Mouse (Mus musculus): ENCODE data around the gene Kiz. TPM values are rescaled to one million over a fixed set of nuclear protein-coding genes. Genes with fewer than 3 reads are reported as not detected.

Gene Kiz
- polyA plus RNA-seq, 1 experiment from 2014 or later: 11.7 TPM

GRCm38 (mm10) chr2:146925296-146925695 is 69.6 kb downstream of the Kiz start:
- Histone ChIP-seq H3K9me3 (ENCODE audit: control insufficient read depth, low read length) (no peaks in the 10 kb centered on the region), H3K4me1 (replicated peaks; ENCODE audit: control insufficient read depth, insufficient read depth) (no peaks in the 10 kb centered on the region), H3K4me3 (ENCODE audit: low read depth, low read length) (no peak overlapping the region), H3K4me2 (replicated peaks; ENCODE audit: low read depth) (no peak overlapping the region), H3K36me3 (ENCODE audit: control insufficient read depth, insufficient read depth, low read length) (no peaks in the 10 kb centered on the region), H3K9ac (ENCODE audit: low read length) (no peak overlapping the region), H3K27me3 (ENCODE audit: control insufficient read depth, insufficient read depth, low read length) (no peaks in the 10 kb centered on the region), H3K27ac (replicated peaks) (no peak overlapping the region)
- WGBS: 89% methylated on average over 1 of the region's 1 CpGs
- no peak for ATAC-seq (ENCODE audit: low FRiP score, low TSS enrichment)
- TF ChIP-seq EP300 (optimal IDR thresholded peaks at IDR 0.05): no peak
- no peak for DNase-seq (ENCODE audit: low spot score)

GRCm38 (mm10) chr2:146925846-146926245 is 70.2 kb downstream of the Kiz start:
- DNase-seq (ENCODE audit: low spot score): no peak
- TF ChIP-seq EP300 (optimal IDR thresholded peaks at IDR 0.05) (no peak), CTCF (IDR thresholded peaks at IDR 0.05; ENCODE audit: low read depth) (no peak)
- H3K4me1 ChIP-seq (replicated peaks; ENCODE audit: control insufficient read depth, insufficient read depth): no peaks in the 10 kb centered on the region
- H3K36me3 ChIP-seq (ENCODE audit: control insufficient read depth, insufficient read depth, low read length): no peaks in the 10 kb centered on the region
- H3K27me3 ChIP-seq (ENCODE audit: control insufficient read depth, insufficient read depth, low read length): no peaks in the 10 kb centered on the region
- H3K9me3 ChIP-seq (ENCODE audit: control insufficient read depth, low read length): no peaks in the 10 kb centered on the region
- no peak overlapping the region for H3K4me3 ChIP-seq (ENCODE audit: low read depth, low read length)
- ATAC-seq (ENCODE audit: low FRiP score, low TSS enrichment): no peak
- H3K4me2 ChIP-seq (replicated peaks; ENCODE audit: low read depth): no peak overlapping the region
- WGBS: 71% methylated on average over 4 of the region's 4 CpGs
- no peak overlapping the region for H3K27ac ChIP-seq (replicated peaks)
- no peak overlapping the region for H3K9ac ChIP-seq (ENCODE audit: low read length)

- no peaks in the 10 kb centered on the region for H3K27me3 ChIP-seq (ENCODE audit: control insufficient read depth, insufficient read depth, low read length)
- ATAC-seq (ENCODE audit: low FRiP score, low TSS enrichment): no peak
- TF ChIP-seq CTCF (IDR thresholded peaks at IDR 0.05; ENCODE audit: low read depth) (no peak), EP300 (optimal IDR thresholded peaks at IDR 0.05) (no peak)
- no peaks in the 10 kb centered on the region for H3K36me3 ChIP-seq (ENCODE audit: control insufficient read depth, insufficient read depth, low read length)
- no peak for DNase-seq (ENCODE audit: low spot score)
- no peaks in the 10 kb centered on the region for H3K4me1 ChIP-seq (replicated peaks; ENCODE audit: control insufficient read depth, insufficient read depth)
- H3K9me3 ChIP-seq (ENCODE audit: control insufficient read depth, low read length): no peaks in the 10 kb centered on the region
- H3K27ac ChIP-seq (replicated peaks): no peak overlapping the region
- H3K4me2 ChIP-seq (replicated peaks; ENCODE audit: low read depth): no peak overlapping the region
- WGBS: 60% methylated on average over 8 of the region's 8 CpGs
- no peak overlapping the region for H3K4me3 ChIP-seq (ENCODE audit: low read depth, low read length)
- H3K9ac ChIP-seq (ENCODE audit: low read length): no peak overlapping the region
These were observed 92.6 kb downstream of the Kiz start for GRCm38 (mm10) chr2:146948223-146948776.

- DNase-seq (ENCODE audit: low spot score): no peak
- Histone ChIP-seq H3K4me2 (replicated peaks; ENCODE audit: low read depth) (no peak overlapping the region), H3K9me3 (ENCODE audit: control insufficient read depth, low read length) (no peaks in the 10 kb centered on the region), H3K9ac (ENCODE audit: low read length) (no peak overlapping the region), H3K27me3 (ENCODE audit: control insufficient read depth, insufficient read depth, low read length) (no peaks in the 10 kb centered on the region), H3K36me3 (ENCODE audit: control insufficient read depth, insufficient read depth, low read length) (no peaks in the 10 kb centered on the region), H3K4me3 (ENCODE audit: low read depth, low read length) (no peak overlapping the region), H3K4me1 (replicated peaks; ENCODE audit: control insufficient read depth, insufficient read depth) (no peaks in the 10 kb centered on the region), H3K27ac (replicated peaks) (no peak overlapping the region)
- TF ChIP-seq EP300 (optimal IDR thresholded peaks at IDR 0.05): no peak
- no peak for ATAC-seq (ENCODE audit: low FRiP score, low TSS enrichment)
- 66% methylated on average over 6 of the region's 6 CpGs for WGBS
These were observed 100.7 kb downstream of the Kiz start for GRCm38 (mm10) chr2:146956366-146956765.

GRCm38 (mm10) chr2:146958398-146958911 is 102.8 kb downstream of the Kiz start:
- H3K9ac ChIP-seq (ENCODE audit: low read length): no peak overlapping the region
- no peaks in the 10 kb centered on the region; the same call in 1 of the 2 replicates for H3K36me3 ChIP-seq (ENCODE audit: control insufficient read depth, insufficient read depth, low read length)
- H3K4me1 ChIP-seq (replicated peaks; ENCODE audit: control insufficient read depth, insufficient read depth): no peaks in the 10 kb centered on the region
- DNase-seq (ENCODE audit: low spot score): no peak
- H3K4me3 ChIP-seq (ENCODE audit: low read depth, low read length): peak overlapping the region; percentile 17; the same call in 1 of the 2 replicates
- WGBS: 26% methylated on average over 11 of the region's 11 CpGs
- H3K27ac ChIP-seq (replicated peaks): no peak overlapping the region
- no peaks in the 10 kb centered on the region for H3K27me3 ChIP-seq (ENCODE audit: control insufficient read depth, insufficient read depth, low read length)
- no peaks in the 10 kb centered on the region for H3K9me3 ChIP-seq (ENCODE audit: control insufficient read depth, low read length)
- TF ChIP-seq CTCF (IDR thresholded peaks at IDR 0.05; ENCODE audit: low read depth): 0 out of 2 replicates have a peak, but pooled peaks have one; percentile 4
- no peak for TF ChIP-seq EP300 (optimal IDR thresholded peaks at IDR 0.05)
- no peak for ATAC-seq (ENCODE audit: low FRiP score, low TSS enrichment)
- H3K4me2 ChIP-seq (replicated peaks; ENCODE audit: low read depth): peak overlapping the region; percentile 40

- ATAC-seq (ENCODE audit: low FRiP score, low TSS enrichment) (peak; percentile 74), DNase-seq (ENCODE audit: low spot score) (peak; percentile 81)
- TF ChIP-seq CTCF (IDR thresholded peaks at IDR 0.05; ENCODE audit: low read depth) (peak; percentile 75), EP300 (optimal IDR thresholded peaks at IDR 0.05) (no peak)
- no peaks in the 10 kb centered on the region; the same call in 1 of the 2 replicates for H3K36me3 ChIP-seq (ENCODE audit: control insufficient read depth, insufficient read depth, low read length)
- no peaks in the 10 kb centered on the region for H3K4me1 ChIP-seq (replicated peaks; ENCODE audit: control insufficient read depth, insufficient read depth)
- no peaks in the 10 kb centered on the region for H3K9me3 ChIP-seq (ENCODE audit: control insufficient read depth, low read length)
- no peak overlapping the region for H3K9ac ChIP-seq (ENCODE audit: low read length)
- 3% methylated on average over 21 of the region's 21 CpGs for WGBS
- H3K4me2 ChIP-seq (replicated peaks; ENCODE audit: low read depth): peak overlapping the region; percentile 40
- H3K4me3 ChIP-seq (ENCODE audit: low read depth, low read length): peak overlapping the region; percentile 17
- H3K27me3 ChIP-seq (ENCODE audit: control insufficient read depth, insufficient read depth, low read length): no peaks in the 10 kb centered on the region
- H3K27ac ChIP-seq (replicated peaks): no peak overlapping the region
These were observed 103.5 kb downstream of the Kiz start for GRCm38 (mm10) chr2:146958951-146959821.

Measured in stomach, postnatal 0 days (tissue).